In genomic region chr2:163685287-163685686, GRCm38 (mm10) we compare ENCODE assay signal across 9 mouse cellular contexts. TPM values are rescaled to one million over a fixed set of nuclear protein-coding genes. Genes with fewer than 3 reads are reported as not detected.
DNase-seq lines count a peak whose midpoint lies in the region; ATAC-seq and TF ChIP-seq lines count a peak whose summit lies in the region.
"Had no signal": no experiment of that assay in that cellular context is flagged by ENCODE, and none has a peak within 500 bp of the region (broad histone marks: within the 10 kb centered on the region; RNA-seq: fewer than 3 reads in every experiment).

No protein-coding gene starts in this region.

- H3K9ac ChIP-seq in forebrain, embryonic 15.5 days (replicated peaks) = no peak overlapping the region
- no peak overlapping the region for H3K9ac ChIP-seq in forebrain, embryonic 14.5 days (ENCODE audit: low read length)
- H3K9ac ChIP-seq in kidney, postnatal 0 days (ENCODE audit: low read depth, low read length) = no peak overlapping the region
- H3K9ac ChIP-seq in limb, embryonic 14.5 days (ENCODE audit: low read depth, low read length, severe bottlenecking) = no peak overlapping the region; the same call in 1 of the 2 replicates

- WGBS in forebrain, embryonic 15.5 days = 60% methylated on average over 4 of the region's 4 CpGs
- WGBS in forebrain, embryonic 14.5 days = 63% methylated on average over 4 of the region's 4 CpGs
- WGBS in kidney, postnatal 0 days = 46% methylated on average over 4 of the region's 4 CpGs
- WGBS in limb, embryonic 14.5 days = 44% methylated on average over 4 of the region's 4 CpGs

- H3K36me3 ChIP-seq in forebrain, embryonic 15.5 days = no peaks in the 10 kb centered on the region
- H3K36me3 ChIP-seq in forebrain, embryonic 14.5 days (ENCODE audit: control insufficient read depth, insufficient read depth, low read length) = no peaks in the 10 kb centered on the region
- H3K36me3 ChIP-seq in kidney, postnatal 0 days (ENCODE audit: insufficient read depth, low read length) = no peaks in the 10 kb centered on the region
- H3K36me3 ChIP-seq in limb, embryonic 14.5 days (ENCODE audit: control insufficient read depth, insufficient read depth, low read length) = no peaks in the 10 kb centered on the region

- H3K27me3 ChIP-seq in forebrain, embryonic 15.5 days = no peaks in the 10 kb centered on the region
- no peaks in the 10 kb centered on the region for H3K27me3 ChIP-seq in forebrain, embryonic 14.5 days (replicated peaks; ENCODE audit: control insufficient read depth, insufficient read depth, low read length)
- H3K27me3 ChIP-seq in kidney, postnatal 0 days (ENCODE audit: insufficient read depth, low read length) = no peaks in the 10 kb centered on the region
- H3K27me3 ChIP-seq in limb, embryonic 14.5 days (ENCODE audit: control insufficient read depth, insufficient read depth, low read length) = no peaks in the 10 kb centered on the region

- H3K27ac ChIP-seq in forebrain, embryonic 15.5 days (replicated peaks) = peak overlapping the region; percentile 71
- no peak overlapping the region; the same call in 1 of the 2 replicates for H3K27ac ChIP-seq in forebrain, embryonic 14.5 days (ENCODE audit: low read depth, low read length)
- H3K27ac ChIP-seq in kidney, postnatal 0 days = peak overlapping the region; percentile 85
- H3K27ac ChIP-seq in limb, embryonic 14.5 days (replicated peaks; ENCODE audit: low read depth, low read length) = 0 out of 2 replicates have a peak overlapping the region, but pooled peaks have one; percentile 39

- TF ChIP-seq POLR2A in limb, embryonic 14.5 days (IDR thresholded peaks at IDR 0.05; ENCODE audit: borderline replicate concordance, extremely low read depth, insufficient read depth, insufficient read length) = no peak

- TF ChIP-seq CTCF in kidney, postnatal 0 days (IDR thresholded peaks at IDR 0.05; ENCODE audit: low read depth) = no peak

- DNase-seq in forebrain, embryonic 14.5 days (ENCODE audit: low spot score) = no peak
- DNase-seq in kidney, postnatal 0 days (ENCODE audit: low spot score) = no peak
- no peak for DNase-seq in kidney, postnatal 14 days
- DNase-seq in brain, adult 2 months (ENCODE audit: low read depth, low spot score) = peak; percentile 71
- DNase-seq in limb, embryonic 14.5 days (ENCODE audit: low spot score) = no peak
- no peak for DNase-seq in urinary bladder, adult 2 months (ENCODE audit: low spot score)
- no peak for DNase-seq in thymus, postnatal 4 days
- DNase-seq: B cell, adult 2 months had no signal

- peaks cover 14% of the 10 kb centered on the region for H3K4me1 ChIP-seq in forebrain, embryonic 15.5 days
- H3K4me1 ChIP-seq in forebrain, embryonic 14.5 days (ENCODE audit: control insufficient read depth, insufficient read depth, low read length) = 0 out of 2 replicates have a peak, but pooled peaks cover 6% of the 10 kb centered on the region
- H3K4me1 ChIP-seq in kidney, postnatal 0 days (replicated peaks; ENCODE audit: insufficient read depth, low read length) = peaks cover 17% of the 10 kb centered on the region
- H3K4me1 ChIP-seq in limb, embryonic 14.5 days (ENCODE audit: control insufficient read depth, insufficient read depth, low read length) = peaks cover 14% of the 10 kb centered on the region

- H3K4me3 ChIP-seq in forebrain, embryonic 15.5 days = no peak overlapping the region
- H3K4me3 ChIP-seq in forebrain, embryonic 14.5 days (ENCODE audit: low read depth, low read length) = no peak overlapping the region
- no peak overlapping the region for H3K4me3 ChIP-seq in kidney, postnatal 0 days (replicated peaks; ENCODE audit: low read depth, low read length)
- H3K4me3 ChIP-seq in limb, embryonic 14.5 days (replicated peaks; ENCODE audit: low read length) = no peak overlapping the region

- no peak for ATAC-seq in forebrain, embryonic 15.5 days (replicated peaks)
- no peak for ATAC-seq in forebrain, embryonic 14.5 days
- ATAC-seq in kidney, postnatal 0 days (replicated peaks; ENCODE audit: low FRiP score, low read depth) = no peak
- ATAC-seq in limb, embryonic 14.5 days (ENCODE audit: low FRiP score, low read depth) = no peak

- no peak overlapping the region for H3K4me2 ChIP-seq in forebrain, embryonic 15.5 days (replicated peaks)
- H3K4me2 ChIP-seq in forebrain, embryonic 14.5 days (ENCODE audit: low read length) = no peak overlapping the region
- no peak overlapping the region for H3K4me2 ChIP-seq in kidney, postnatal 0 days (ENCODE audit: low read length)
- H3K4me2 ChIP-seq in limb, embryonic 14.5 days (replicated peaks; ENCODE audit: low read depth, low read length, severe bottlenecking) = no peak overlapping the region

- H3K9me3 ChIP-seq in forebrain, embryonic 15.5 days = no peaks in the 10 kb centered on the region
- no peaks in the 10 kb centered on the region for H3K9me3 ChIP-seq in forebrain, embryonic 14.5 days (replicated peaks; ENCODE audit: control insufficient read depth, low read length)
- no peaks in the 10 kb centered on the region for H3K9me3 ChIP-seq in kidney, postnatal 0 days (replicated peaks; ENCODE audit: low read length)
- H3K9me3 ChIP-seq in limb, embryonic 14.5 days (ENCODE audit: control insufficient read depth, low read length) = no peaks in the 10 kb centered on the region

RNA-seq across cellular contexts. Expression of gene Pkig, which starts 27.1 kb away (rescaled TPM):
- 157 and 165 TPM in 2 replicates for polyA plus RNA-seq in forebrain, embryonic 15.5 days (2015; fragmentation: Nextera tagmentation; extraction: Ambion mirVana)
- polyA plus RNA-seq in forebrain, embryonic 14.5 days (2014; fragmentation: Nextera tagmentation; extraction: Ambion mirVana) = 163 and 181 TPM in 2 replicates
- polyA plus RNA-seq in kidney, postnatal 0 days (2015; fragmentation: Nextera tagmentation; extraction: Ambion mirVana) = 179 and 198 TPM in 2 replicates
- 76.1 and 85.2 TPM in 2 replicates for polyA plus RNA-seq in limb, embryonic 14.5 days (2012; rRNA removed)
- polyA plus RNA-seq in limb, embryonic 14.5 days (2014; fragmentation: Nextera tagmentation; extraction: Ambion mirVana) = 126 and 133 TPM in 2 replicates
- polyA plus RNA-seq in urinary bladder, adult 2 months (2012; rRNA removed) = 83.9 and 114 TPM in 2 replicates

RNA-seq across cellular contexts. Expression of gene Serinc3, which starts 40.4 kb away (rescaled TPM):
- 27.9 and 28.8 TPM in 2 replicates for polyA plus RNA-seq in forebrain, embryonic 15.5 days (2015; fragmentation: Nextera tagmentation; extraction: Ambion mirVana)
- polyA plus RNA-seq in forebrain, embryonic 14.5 days (2014; fragmentation: Nextera tagmentation; extraction: Ambion mirVana) = 37.3 and 37.9 TPM in 2 replicates
- polyA plus RNA-seq in kidney, postnatal 0 days (2015; fragmentation: Nextera tagmentation; extraction: Ambion mirVana) = 66.6 and 72.5 TPM in 2 replicates
- 99.5 and 114 TPM in 2 replicates for polyA plus RNA-seq in limb, embryonic 14.5 days (2012; rRNA removed)
- 40.5 and 43.4 TPM in 2 replicates for polyA plus RNA-seq in limb, embryonic 14.5 days (2014; fragmentation: Nextera tagmentation; extraction: Ambion mirVana)
- 321 and 344 TPM in 2 replicates for polyA plus RNA-seq in urinary bladder, adult 2 months (2012; rRNA removed)
